ENCODE assay signal across 13 mouse cellular contexts in the genomic region with DNA sequence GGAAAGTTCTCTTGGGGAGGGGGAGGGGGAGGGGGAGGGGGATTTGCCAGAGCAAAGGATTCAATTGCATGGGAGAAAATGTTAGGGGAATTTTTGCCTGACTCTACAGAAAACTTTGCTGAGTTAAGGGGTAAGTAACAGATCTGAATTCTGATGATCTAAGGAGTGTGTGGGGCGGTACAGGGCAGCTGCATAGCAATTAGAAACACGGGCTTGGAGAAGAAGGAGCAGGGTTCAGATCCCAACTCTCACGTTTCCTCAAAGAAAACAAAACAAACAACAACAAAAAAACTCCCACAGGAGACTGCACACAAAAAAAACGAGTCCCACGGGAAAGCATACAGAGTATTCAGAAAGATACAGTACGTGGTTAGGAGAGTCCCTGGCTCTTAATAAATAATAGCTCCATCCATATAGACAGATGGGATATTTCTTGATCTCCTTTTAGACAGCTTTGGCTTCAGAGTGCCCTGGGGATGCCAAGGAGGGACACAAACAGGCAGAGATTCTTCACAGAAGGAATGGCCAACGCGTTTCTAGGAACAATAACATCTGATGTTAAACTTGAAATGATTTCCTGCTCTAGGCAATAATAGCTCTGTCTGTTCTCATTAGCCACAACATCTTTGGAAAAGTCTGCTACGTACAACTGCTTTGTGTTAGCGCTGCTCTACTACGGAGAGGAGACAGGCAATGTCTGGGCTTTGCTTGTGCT. TPM values are rescaled to one million over a fixed set of nuclear protein-coding genes. Genes with fewer than 3 reads are reported as not detected.
A peak's percentile ranks its signal among the peaks of the same experiment; 100 is the strongest.
DNase-seq lines count a peak whose midpoint lies in the region; ATAC-seq lines count a peak whose summit lies in the region.
"Had no signal": no experiment of that assay in that cellular context is flagged by ENCODE, and none has a peak within 500 bp of the region (broad histone marks: within the 10 kb centered on the region; RNA-seq: fewer than 3 reads in every experiment).

No protein-coding gene starts in this region.

- no peaks in the 10 kb centered on the region for H3K36me3 ChIP-seq in midbrain, embryonic 13.5 days
- no peaks in the 10 kb centered on the region for H3K36me3 ChIP-seq in midbrain, embryonic 11.5 days (ENCODE audit: control insufficient read depth, insufficient read depth, low read length)
- H3K36me3 ChIP-seq in intestine, embryonic 16.5 days (ENCODE audit: control insufficient read depth, insufficient read depth, low read length) = no peaks in the 10 kb centered on the region
- H3K36me3 ChIP-seq: embryonic facial prominence, embryonic 12.5 days; limb, embryonic 13.5 days had no signal

- ATAC-seq in midbrain, embryonic 13.5 days = peak; percentile 46; the same call in 1 of the 2 replicates
- no peak for ATAC-seq in midbrain, embryonic 11.5 days (ENCODE audit: low FRiP score)
- 0 out of 2 replicates have a peak, but pooled peaks have one; percentile 24 for ATAC-seq in intestine, embryonic 16.5 days

- peak overlapping the region; percentile 51 for H3K27ac ChIP-seq in midbrain, embryonic 13.5 days
- H3K27ac ChIP-seq in midbrain, embryonic 11.5 days (ENCODE audit: low read depth, low read length) = no peak overlapping the region
- H3K27ac ChIP-seq in intestine, embryonic 16.5 days (ENCODE audit: low read length) = no peak overlapping the region
- H3K27ac ChIP-seq: embryonic facial prominence, embryonic 12.5 days; limb, embryonic 13.5 days had no signal

- H3K9me3 ChIP-seq in midbrain, embryonic 13.5 days = no peaks in the 10 kb centered on the region
- no peaks in the 10 kb centered on the region for H3K9me3 ChIP-seq in midbrain, embryonic 11.5 days (ENCODE audit: control insufficient read depth, low read length)
- H3K9me3 ChIP-seq in intestine, embryonic 16.5 days (ENCODE audit: control insufficient read depth, low read length) = no peaks in the 10 kb centered on the region

- WGBS in midbrain, embryonic 13.5 days = 16% methylated on average over 11 of the region's 11 CpGs
- WGBS in midbrain, embryonic 11.5 days = 35% methylated on average over 11 of the region's 11 CpGs
- 35% methylated on average over 11 of the region's 11 CpGs for WGBS in intestine, embryonic 16.5 days

- 0 out of 2 replicates have a peak, but pooled peaks cover 8% of the 10 kb centered on the region for H3K27me3 ChIP-seq in midbrain, embryonic 13.5 days
- 0 out of 2 replicates have a peak, but pooled peaks cover 2% of the 10 kb centered on the region for H3K27me3 ChIP-seq in midbrain, embryonic 11.5 days (ENCODE audit: control insufficient read depth, insufficient read depth, low read length)
- H3K27me3 ChIP-seq in intestine, embryonic 16.5 days (replicated peaks; ENCODE audit: control insufficient read depth, insufficient read depth, low read length) = no peaks in the 10 kb centered on the region

- DNase-seq in heart, adult 11 months = peak; percentile 70
- no peak for DNase-seq in heart, postnatal 4 days
- DNase-seq in midbrain, embryonic 11.5 days (ENCODE audit: low spot score, missing footprints) = no peak
- peak; percentile 52 for DNase-seq in retina, embryonic 14.5 days (ENCODE audit: low spot score)
- no peak for DNase-seq in adrenal gland, postnatal 10 days
- no peak for DNase-seq in layer of hippocampus, adult 8-10 months (ENCODE audit: low spot score in 2 of 2)
- DNase-seq: B cell, adult 2 months; kidney, adult 11 months; layer of hippocampus, adult 9-11 months had no signal

- H3K4me1 ChIP-seq in midbrain, embryonic 13.5 days (replicated peaks) = peaks cover 47% of the 10 kb centered on the region
- H3K4me1 ChIP-seq in midbrain, embryonic 11.5 days (ENCODE audit: control insufficient read depth, insufficient read depth, low read length) = peaks cover 30% of the 10 kb centered on the region
- H3K4me1 ChIP-seq in intestine, embryonic 16.5 days (ENCODE audit: control insufficient read depth, insufficient read depth, low read length) = peaks cover 6% of the 10 kb centered on the region

- H3K4me2 ChIP-seq in midbrain, embryonic 13.5 days (replicated peaks) = no peak overlapping the region
- H3K4me2 ChIP-seq in midbrain, embryonic 11.5 days = no peak overlapping the region
- H3K4me2 ChIP-seq in intestine, embryonic 16.5 days (ENCODE audit: low read depth, low read length) = no peak overlapping the region
- H3K4me2 ChIP-seq: embryonic facial prominence, embryonic 12.5 days; limb, embryonic 13.5 days had no signal

- no peak overlapping the region; the same call in 1 of the 2 replicates for H3K9ac ChIP-seq in midbrain, embryonic 13.5 days (replicated peaks)
- H3K9ac ChIP-seq in midbrain, embryonic 11.5 days (ENCODE audit: low read length) = no peak overlapping the region
- H3K9ac ChIP-seq in intestine, embryonic 16.5 days (ENCODE audit: low read depth, low read length) = no peak overlapping the region
- H3K9ac ChIP-seq: embryonic facial prominence, embryonic 12.5 days; limb, embryonic 13.5 days had no signal

- no peak overlapping the region for H3K4me3 ChIP-seq in midbrain, embryonic 13.5 days (replicated peaks)
- no peak overlapping the region for H3K4me3 ChIP-seq in midbrain, embryonic 11.5 days (ENCODE audit: low read depth, low read length)
- no peak overlapping the region for H3K4me3 ChIP-seq in intestine, embryonic 16.5 days (ENCODE audit: low read length)
- H3K4me3 ChIP-seq: embryonic facial prominence, embryonic 12.5 days; limb, embryonic 13.5 days had no signal

RNA-seq across cellular contexts. Expression of a gene that starts 29.4 kb away (rescaled TPM):
- 10 to 100 TPM; 66.1 to 67.6 TPM for total RNA-seq in heart, postnatal 4 days (2021)
- 63.2 and 73.6 TPM in 2 replicates for polyA plus RNA-seq in midbrain, embryonic 13.5 days (2015; fragmentation: Nextera tagmentation; extraction: Ambion mirVana)
- polyA plus RNA-seq in midbrain, embryonic 11.5 days (2014; fragmentation: Nextera tagmentation; extraction: Ambion mirVana) = 71.0 and 72.9 TPM in 2 replicates
- 48.2 and 49.1 TPM in 2 replicates for polyA plus RNA-seq in intestine, embryonic 16.5 days (2015; fragmentation: Nextera tagmentation; extraction: Ambion mirVana)
- 10 to 100 TPM; 76.9 to 83.9 TPM for total RNA-seq in adrenal gland, postnatal 10 days (2021)
- 10 to 100 TPM; 83.5 to 94.2 (median 89.7) TPM for total RNA-seq in layer of hippocampus, adult 8-10 months (2022)

Comparison
In these comparisons a context has a peak if more than half of its experiments do, and no peak if none do; other contexts are left out.
1. DNase-seq: peak in heart, adult 11 months (single experiment) and retina, embryonic 14.5 days (single experiment); none in heart, postnatal 4 days (single experiment), midbrain, embryonic 11.5 days (single experiment), adrenal gland, postnatal 10 days (single experiment) and layer of hippocampus, adult 8-10 months (0 of 2).